Mouse (Mus musculus) myocyte (in vitro differentiated cells): ENCODE data around the gene Slc34a3. TPM values are rescaled to one million over a fixed set of nuclear protein-coding genes. Genes with fewer than 3 reads are reported as not detected.

Experiments
- H3K27me3 ChIP-seq: one replicate; pipeline ENCODE4 v1.6.1; 2011; ENCODE audit not compliant: control insufficient read depth, insufficient read depth, insufficient read length
- H3K36me3 ChIP-seq: one replicate; pipeline ENCODE4 v1.6.1; 2011; ENCODE audit not compliant: control insufficient read depth, insufficient read depth
- H3K4me2 ChIP-seq: one replicate; pipeline ENCODE4 v1.6.1; 2011; ENCODE audit warnings: low read depth, control low read depth
- H3K4me3 ChIP-seq: one replicate; pipeline ENCODE4 v1.5.1; 2011; ENCODE audit warnings: mild to moderate bottlenecking, control low read depth, moderate library complexity
- H3K79me2 ChIP-seq: one replicate; pipeline ENCODE4 v1.6.1; 2011; ENCODE audit not compliant: control insufficient read depth, insufficient read depth
- H3ac ChIP-seq: one replicate; pipeline ENCODE4 v1.6.1; 2011; ENCODE audit not compliant: control insufficient read depth, insufficient read length
- CEBPB ChIP-seq: IDR thresholded peaks from 2 replicates; pipeline ENCODE4 v1.6.1; 2011; ENCODE audit warnings: mild to moderate bottlenecking, moderate library complexity; ENCODE audit not compliant: poor library complexity, insufficient read depth, severe bottlenecking
- E2F4 ChIP-seq: IDR thresholded peaks from one replicate; pipeline ENCODE4 v1.6.1; 2011; ENCODE audit warnings: mild to moderate bottlenecking, control low read depth, moderate library complexity; ENCODE audit not compliant: insufficient read depth
- MAX ChIP-seq: IDR thresholded peaks from one replicate; pipeline ENCODE4 v1.6.1; 2011; ENCODE audit warnings: low read depth, mild to moderate bottlenecking, control low read depth
- MYOD1 ChIP-seq, 3 experiments: IDR thresholded peaks; one replicate each; pipeline ENCODE4 v1.6.1; 2011; ENCODE audit warnings: control low read depth in 2 of 3, low read depth in 2 of 3, mild to moderate bottlenecking in 2 of 3, moderate library complexity in 1 of 3; ENCODE audit not compliant: insufficient read length in 2 of 3, control insufficient read depth in 1 of 3
- MYOG ChIP-seq, 3 experiments: IDR thresholded peaks; one replicate each; pipeline ENCODE4 v1.6.1; 2011; ENCODE audit warnings: control low read depth in 2 of 3, low read depth in 2 of 3, mild to moderate bottlenecking in 2 of 3; ENCODE audit not compliant: insufficient read length in 2 of 3, control insufficient read depth in 1 of 3, insufficient read depth in 1 of 3
- POLR2A ChIP-seq: IDR thresholded peaks from one replicate; pipeline ENCODE4 v1.6.1; 2011; ENCODE audit warnings: low read depth, mild to moderate bottlenecking, control low read depth, moderate library complexity; ENCODE audit not compliant: insufficient read length
- POLR2AphosphoS2 ChIP-seq: IDR thresholded peaks from one replicate; pipeline ENCODE4 v1.6.1; 2011; ENCODE audit warnings: low read depth, control low read depth; ENCODE audit not compliant: insufficient read length
- REST ChIP-seq: IDR thresholded peaks from one replicate; pipeline ENCODE4 v1.6.1; 2011; ENCODE audit warnings: mild to moderate bottlenecking, control low read depth, moderate library complexity; ENCODE audit not compliant: insufficient read depth, insufficient read length
- SRF ChIP-seq: IDR thresholded peaks from one replicate; pipeline ENCODE4 v1.6.1; 2011; ENCODE audit warnings: low read depth; ENCODE audit not compliant: control insufficient read depth, insufficient read length
- TCF12 ChIP-seq: IDR thresholded peaks from one replicate; pipeline ENCODE4 v1.6.1; 2011; ENCODE audit warnings: mild to moderate bottlenecking, control low read depth; ENCODE audit not compliant: poor library complexity, insufficient read depth, severe bottlenecking
- TCF3 ChIP-seq: IDR thresholded peaks from one replicate; pipeline ENCODE4 v1.6.1; 2011; ENCODE audit warnings: low read depth, control low read depth; ENCODE audit not compliant: insufficient read length
- USF1 ChIP-seq: IDR thresholded peaks from one replicate; pipeline ENCODE4 v1.6.1; 2011; ENCODE audit warnings: low read depth, mild to moderate bottlenecking, control low read depth, moderate library complexity
- polyA plus RNA-seq: library from polyadenylated mRNA; unstranded; fragments of >200 nt; fragmentation: generic; extraction: Trizol; gene quantifications from one replicate; pipeline ENCODE4 v1.2.1, GENCODE M21; 2012; ENCODE audit warnings: missing spikeins

Slc34a3 gene
- polyA plus RNA-seq, 1 experiment: not detected

DNA sequence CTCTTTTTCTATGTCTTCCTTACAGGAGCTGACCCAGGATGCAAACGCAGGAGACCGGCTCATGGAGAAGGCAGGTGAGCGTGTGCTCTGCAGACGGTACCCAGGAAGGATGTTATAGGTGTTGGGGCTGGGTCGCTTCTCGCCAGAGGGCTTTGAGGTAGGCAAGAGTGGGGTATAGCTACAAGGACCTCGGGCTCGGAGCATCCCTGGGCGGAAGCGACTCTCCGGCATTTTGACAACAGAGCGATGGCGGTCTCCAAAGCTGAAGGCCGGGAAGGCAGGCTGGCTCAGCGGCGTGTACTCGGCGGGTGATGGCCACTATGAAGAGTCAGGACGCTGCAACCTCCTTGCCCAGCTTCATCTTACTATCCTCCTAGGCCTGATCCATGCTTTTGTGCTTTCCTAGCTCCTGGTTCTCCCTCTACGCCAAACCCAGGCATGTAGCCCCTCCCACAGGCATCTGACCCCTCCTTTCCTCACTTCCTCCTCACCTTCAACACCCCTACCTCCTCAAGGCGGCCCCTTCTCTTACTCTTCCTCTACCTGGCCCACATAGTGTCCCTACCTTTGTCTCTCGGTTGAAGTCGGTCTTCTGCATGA, 20.8 kb downstream of the Slc34a3 start:
- Histone ChIP-seq H3K36me3 (no peaks in the 10 kb centered on the region), H3K79me2 (peaks cover 20% of the 10 kb centered on the region), H3K4me2 (no peak overlapping the region), H3K4me3 (no peak overlapping the region), H3K27me3 (no peaks in the 10 kb centered on the region), H3ac (no peak overlapping the region)
- TF ChIP-seq MAX (no peak), E2F4 (no peak), POLR2A (no peak), TCF12 (no peak), REST (no peak), CEBPB (no peak), TCF3 (no peak), MYOD1 (IDR thresholded peaks at IDR 0.05; ENCODE audit: control insufficient read depth in 1 of 3, insufficient read length in 2 of 3, low read depth in 2 of 3) (no peak), USF1 (no peak), POLR2AphosphoS2 (no peak), MYOG (IDR thresholded peaks at IDR 0.05; ENCODE audit: control insufficient read depth in 1 of 3, insufficient read depth in 1 of 3, insufficient read length in 2 of 3, low read depth in 2 of 3) (no peak), SRF (no peak)

DNA sequence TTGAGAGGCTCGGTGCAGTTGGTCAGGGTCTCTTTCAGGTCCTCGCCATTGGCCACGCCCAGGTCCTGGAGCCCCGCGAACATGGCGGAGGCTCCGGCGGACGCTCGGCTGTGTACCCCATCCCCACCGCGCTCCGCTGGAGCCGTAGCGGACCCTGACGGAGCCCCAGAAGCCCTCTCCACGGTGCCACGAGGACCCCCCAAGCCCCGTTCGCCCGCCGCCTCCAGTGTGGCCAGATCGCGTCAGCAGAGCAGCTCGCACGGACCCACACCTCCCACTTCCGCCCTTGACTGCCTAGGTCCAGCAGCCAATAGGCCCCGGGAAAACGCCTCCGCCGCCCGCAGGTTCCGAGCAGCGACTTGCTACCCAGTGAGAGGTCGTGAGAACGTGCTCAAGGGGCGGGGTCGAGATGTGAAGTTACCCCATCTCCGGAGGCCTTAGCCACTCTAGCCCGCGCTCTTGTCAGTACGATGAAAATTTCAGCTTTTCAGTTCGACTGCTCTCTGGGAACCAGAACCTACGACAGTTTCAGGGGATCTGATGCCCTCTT, 23.0 kb downstream of the Slc34a3 start, which contains the start of gene Nelfb:
Gene Nelfb (minus strand): TSS at position 369 of the 550 bp plus-strand sequence.
- peak within 1 kb of the TSS; percentile 41 for H3ac ChIP-seq
- H3K27me3 ChIP-seq: no peaks in the 10 kb centered on the region
- peaks cover 34% of the 10 kb centered on the region for H3K79me2 ChIP-seq
- peak within 1 kb of the TSS; percentile 96 for H3K4me2 ChIP-seq
- H3K36me3 ChIP-seq: peaks cover 5% of the 10 kb centered on the region
- TF ChIP-seq MYOG (IDR thresholded peaks at IDR 0.05; ENCODE audit: control insufficient read depth in 1 of 3, insufficient read depth in 1 of 3, insufficient read length in 2 of 3, low read depth in 2 of 3): peak in 1 of 3 experiments; percentile 47
- TF ChIP-seq REST: no peak
- no peak for TF ChIP-seq MAX
- TF ChIP-seq TCF12: no peak
- peak; percentile 90 for TF ChIP-seq POLR2A
- TF ChIP-seq MYOD1 (IDR thresholded peaks at IDR 0.05; ENCODE audit: control insufficient read depth in 1 of 3, insufficient read length in 2 of 3, low read depth in 2 of 3): peak in 1 of 3 experiments; percentile 27
- TF ChIP-seq CEBPB: no peak
- no peak for TF ChIP-seq SRF
- no peak for TF ChIP-seq USF1
- TF ChIP-seq POLR2AphosphoS2: peak; percentile 87
- H3K4me3 ChIP-seq: peak within 1 kb of the TSS; percentile 96

DNA sequence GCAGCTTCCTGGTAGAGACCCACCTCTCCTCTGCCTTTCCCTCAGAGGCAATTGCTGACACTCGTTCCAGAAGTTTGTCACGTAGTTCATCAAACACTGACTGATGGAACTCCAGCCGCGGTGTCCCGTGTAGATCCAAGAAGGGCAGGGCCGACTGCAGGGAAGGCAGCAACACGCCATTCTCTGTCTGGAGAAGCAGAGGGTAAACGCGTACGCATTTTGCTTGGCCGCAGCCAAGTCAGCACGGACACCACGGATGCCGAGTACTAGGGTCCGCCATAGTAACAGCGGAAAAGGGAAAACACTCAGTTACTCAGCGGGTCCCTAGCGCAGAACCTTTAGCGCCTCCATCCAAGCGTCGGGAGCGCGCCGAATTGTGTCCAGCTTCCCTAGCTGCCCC, 23.5 kb downstream of the Slc34a3 start:
- Histone ChIP-seq H3K27me3 (no peaks in the 10 kb centered on the region), H3K4me3 (peak overlapping the region; percentile 96), H3ac (peak overlapping the region; percentile 41), H3K4me2 (peak overlapping the region; percentile 96), H3K36me3 (peaks cover 9% of the 10 kb centered on the region), H3K79me2 (peaks cover 34% of the 10 kb centered on the region)
- TF ChIP-seq MAX (no peak), POLR2A (no peak), CEBPB (no peak), MYOG (IDR thresholded peaks at IDR 0.05; ENCODE audit: control insufficient read depth in 1 of 3, insufficient read depth in 1 of 3, insufficient read length in 2 of 3, low read depth in 2 of 3) (no peak), SRF (no peak), MYOD1 (IDR thresholded peaks at IDR 0.05; ENCODE audit: control insufficient read depth in 1 of 3, insufficient read length in 2 of 3, low read depth in 2 of 3) (no peak), USF1 (no peak), TCF12 (no peak), E2F4 (no peak), REST (no peak), POLR2AphosphoS2 (no peak), TCF3 (no peak)

DNA sequence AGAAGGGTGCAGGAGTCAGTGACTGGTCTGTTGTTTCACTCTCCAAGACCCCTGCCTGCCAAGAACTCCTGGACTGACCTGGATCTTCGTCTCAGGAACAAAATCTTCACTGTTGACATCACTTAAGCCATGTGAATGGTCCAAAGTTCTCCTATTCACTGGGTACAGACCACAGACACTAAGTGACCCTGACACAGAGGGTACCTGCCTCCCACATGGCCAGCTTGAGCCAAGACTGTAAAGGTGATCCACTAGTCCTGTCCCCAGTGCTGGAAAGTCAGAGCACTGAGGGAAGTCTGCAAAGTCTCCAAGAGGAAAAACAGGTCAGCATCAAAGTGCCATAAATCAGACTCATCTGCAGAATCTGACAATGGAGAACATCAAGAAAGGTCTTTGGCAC, 26.6 kb downstream of the Slc34a3 start:
- no peaks in the 10 kb centered on the region for H3K27me3 ChIP-seq
- peaks cover 21% of the 10 kb centered on the region for H3K36me3 ChIP-seq
- no peak overlapping the region for H3ac ChIP-seq
- no peak overlapping the region for H3K4me3 ChIP-seq
- H3K4me2 ChIP-seq: no peak overlapping the region
- TF ChIP-seq TCF12: no peak
- TF ChIP-seq REST: no peak
- no peak for TF ChIP-seq E2F4
- TF ChIP-seq MYOD1 (IDR thresholded peaks at IDR 0.05; ENCODE audit: control insufficient read depth in 1 of 3, insufficient read length in 2 of 3, low read depth in 2 of 3): no peak
- TF ChIP-seq CEBPB: no peak
- no peak for TF ChIP-seq MYOG (IDR thresholded peaks at IDR 0.05; ENCODE audit: control insufficient read depth in 1 of 3, insufficient read depth in 1 of 3, insufficient read length in 2 of 3, low read depth in 2 of 3)
- TF ChIP-seq TCF3: no peak
- TF ChIP-seq MAX: no peak
- no peak for TF ChIP-seq POLR2A
- TF ChIP-seq USF1: no peak
- no peak for TF ChIP-seq SRF
- TF ChIP-seq POLR2AphosphoS2: no peak
- H3K79me2 ChIP-seq: peaks cover 34% of the 10 kb centered on the region
